Comparison of ENCODE assay signal across 14 mouse cellular contexts in the genomic region with DNA sequence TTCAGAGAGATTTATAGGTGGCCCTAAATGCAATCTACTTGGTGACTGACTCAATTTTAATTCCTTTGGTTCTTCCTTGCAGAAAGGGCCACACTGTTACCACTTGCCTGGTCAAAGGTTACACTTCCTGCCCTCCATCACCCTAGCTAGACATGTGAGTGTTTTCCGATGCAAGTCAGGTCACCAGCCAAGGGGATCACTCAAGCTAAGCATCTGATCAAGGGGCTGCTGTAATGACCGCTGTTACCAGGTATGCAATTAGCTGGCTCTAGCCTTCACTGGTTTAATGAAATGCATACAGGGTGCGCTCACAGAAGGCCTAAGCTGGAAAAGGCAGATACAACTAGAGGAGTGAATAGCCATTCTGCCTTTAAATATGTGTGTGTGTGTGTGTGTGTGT.
A peak's percentile ranks its signal among the peaks of the same experiment; 100 is the strongest.
DNase-seq lines count a peak whose midpoint lies in the region; ATAC-seq lines count a peak whose summit lies in the region.
"Had no signal": no experiment of that assay in that cellular context is flagged by ENCODE, and none has a peak within 500 bp of the region (broad histone marks: within the 10 kb centered on the region; RNA-seq: fewer than 3 reads in every experiment).

No protein-coding gene starts in this region.

- no peak overlapping the region for H3K4me2 ChIP-seq in midbrain, embryonic 11.5 days
- H3K4me2 ChIP-seq: hindbrain, embryonic 15.5 days; limb, embryonic 15.5 days had no signal

- ATAC-seq in midbrain, embryonic 11.5 days (ENCODE audit: low FRiP score), result no peak

- DNase-seq in embryo, embryonic 9.5 days (ENCODE audit: extremely low spot score), result peak; percentile 62
- DNase-seq in kidney, adult 18-20 months, result peak; percentile 22
- peak; percentile 18 for DNase-seq in kidney, postnatal 10 days
- DNase-seq in yolk sac, embryonic 10.5 days (ENCODE audit: low spot score), result peak; percentile 29
- DNase-seq in midbrain, embryonic 11.5 days (ENCODE audit: low spot score, missing footprints), result no peak
- DNase-seq in left cerebral cortex, postnatal 4 days, result no peak
- no peak for DNase-seq in MN1 (ENCODE audit: low spot score)
- DNase-seq: cerebellum, postnatal 25 days; gastrocnemius, postnatal 10 days; lung, postnatal 10 days; spleen, adult 18-20 months; thymus, adult 18-20 months had no signal

- H3K4me1 ChIP-seq in midbrain, embryonic 11.5 days (ENCODE audit: control insufficient read depth, insufficient read depth, low read length), result no peaks in the 10 kb centered on the region
- H3K4me1 ChIP-seq: limb, embryonic 15.5 days had no signal

- no peaks in the 10 kb centered on the region for H3K27me3 ChIP-seq in midbrain, embryonic 11.5 days (ENCODE audit: control insufficient read depth, insufficient read depth, low read length)
- H3K27me3 ChIP-seq: hindbrain, embryonic 15.5 days had no signal

- intact Hi-C loops in left cerebral cortex, postnatal 4 days (cut with DNase I), result no loop called here

- H3K27ac ChIP-seq in midbrain, embryonic 11.5 days (ENCODE audit: low read depth, low read length), result no peak overlapping the region
- H3K27ac ChIP-seq: hindbrain, embryonic 15.5 days; limb, embryonic 15.5 days had no signal

- no peak overlapping the region for H3K9ac ChIP-seq in midbrain, embryonic 11.5 days (ENCODE audit: low read length)
- H3K9ac ChIP-seq: hindbrain, embryonic 15.5 days; limb, embryonic 15.5 days had no signal

- WGBS in midbrain, embryonic 11.5 days, result 80% methylated on average over 3 of the region's 3 CpGs

- no peaks in the 10 kb centered on the region for H3K36me3 ChIP-seq in midbrain, embryonic 11.5 days (ENCODE audit: control insufficient read depth, insufficient read depth, low read length)
- H3K36me3 ChIP-seq: hindbrain, embryonic 15.5 days; limb, embryonic 15.5 days had no signal

- H3K9me3 ChIP-seq in midbrain, embryonic 11.5 days (ENCODE audit: control insufficient read depth, low read length), result no peaks in the 10 kb centered on the region
- H3K9me3 ChIP-seq: hindbrain, embryonic 15.5 days; limb, embryonic 15.5 days had no signal

- H3K4me3 ChIP-seq in midbrain, embryonic 11.5 days (ENCODE audit: low read depth, low read length), result no peak overlapping the region
- H3K4me3 ChIP-seq: hindbrain, embryonic 15.5 days; limb, embryonic 15.5 days had no signal

Comparison
In these comparisons a context has a peak if more than half of its experiments do, and no peak if none do; other contexts are left out.
1. DNase-seq: peak in embryo, embryonic 9.5 days (single experiment), kidney, adult 18-20 months (single experiment), kidney, postnatal 10 days (single experiment) and yolk sac, embryonic 10.5 days (single experiment); none in midbrain, embryonic 11.5 days (single experiment), left cerebral cortex, postnatal 4 days (single experiment) and MN1 (single experiment).